Mouse (Mus musculus) bone marrow, adult 2 months (tissue): ENCODE measurements at regions not wholly inside any gene's neighbourhood (a gene's known extent, or its start where the extent isn't known, plus 50 kb on each side); places are given as distances from the start of the nearest gene placed in this dataset.

Experiments used
- CTCF ChIP-seq: fragments of 200-500 bp; IDR thresholded peaks from 2 replicates; pipeline ENCODE4 v1.5.1; 2011; ENCODE audit warnings: low read length, control low read depth; ENCODE audit not compliant: control insufficient read depth, insufficient read depth
- POLR2A ChIP-seq: fragments of 200-500 bp; IDR thresholded peaks from 2 replicates; pipeline ENCODE4 v1.6.1; 2011; ENCODE audit warnings: low read depth, mild to moderate bottlenecking, control low read depth, low read length, borderline replicate concordance; ENCODE audit not compliant: control insufficient read depth

DNA sequence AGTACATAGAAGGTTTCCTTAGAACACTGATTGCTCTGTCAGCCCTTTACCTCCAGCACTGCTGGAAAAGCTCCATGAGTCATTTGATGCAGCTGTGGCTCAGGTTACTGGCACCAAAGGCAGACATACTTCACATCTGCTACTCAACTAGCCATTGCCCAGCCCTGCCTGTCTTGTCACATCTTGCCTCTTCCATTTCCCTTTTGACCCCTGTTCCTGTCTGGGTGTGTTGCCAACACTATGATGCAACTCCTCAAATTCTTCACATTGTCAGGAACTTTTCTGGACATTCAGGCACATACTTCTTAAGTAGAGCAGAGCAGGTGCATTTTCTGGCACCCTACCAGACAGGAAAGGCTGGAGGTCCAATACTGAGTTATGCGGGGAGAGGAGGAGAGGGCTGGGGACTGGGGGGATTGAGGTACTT, 202.3 kb downstream of the 1700064H15Rik start:
- no peak for TF ChIP-seq POLR2A
- TF ChIP-seq CTCF = no peak
